Mouse (Mus musculus) gastrocnemius, postnatal 14 days (tissue): ENCODE results near the gene Phlpp1. TPM values are rescaled to one million over a fixed set of nuclear protein-coding genes. Genes with fewer than 3 reads are reported as not detected.
"Not testable (repeated sequence)": the region's sequence is repeated elsewhere in the genome, so short reads cannot be mapped to it uniquely, and the experiment has no call there.

ENCODE experiments used
- DNase-seq: peaks from one replicate; pipeline ENCODE4 v3.0.0; 2021; ENCODE audit warnings: mixed read lengths
- intact Hi-C: fragments of 180-260 bp; cut with DNase I; formaldehyde crosslinking; loops from one replicate; pipeline ENCODE4 v1.15.1; 2025; ENCODE audit warnings: low total_unique reads
- total RNA-seq, 2 experiments: library from RNA; stranded (reverse); gene quantifications; 2 replicates each; pipeline ENCODE4 v1.2.3; 2021

The Phlpp1 gene
- total RNA-seq, 2 experiments from 2014 or later = 7.1 to 8.5 TPM

GRCm38 (mm10) chr1:106278552-106279060 is 107.1 kb downstream of the Phlpp1 start:
- DNase-seq = no peak
- intact Hi-C loops = no loop called here

GRCm38 (mm10) chr1:106279404-106280123 is 108.0 kb downstream of the Phlpp1 start:
- intact Hi-C loops = no loop called here
- no peak for DNase-seq

GRCm38 (mm10) chr1:106280171-106280913 is 108.8 kb downstream of the Phlpp1 start:
- intact Hi-C loops = no loop called here
- no peak for DNase-seq

GRCm38 (mm10) chr1:106286815-106287214 is 115.3 kb downstream of the Phlpp1 start:
- intact Hi-C loops = no loop called here
- DNase-seq = no peak

GRCm38 (mm10) chr1:106289065-106289464 is 117.5 kb downstream of the Phlpp1 start:
- intact Hi-C loops = no loop called here
- DNase-seq = no peak

GRCm38 (mm10) chr1:106289580-106289979 is 118.0 kb downstream of the Phlpp1 start:
- intact Hi-C loops = no loop called here
- DNase-seq = no peak

- intact Hi-C loops = no loop called here
- no peak for DNase-seq
These were observed 138.0 kb downstream of the Phlpp1 start for GRCm38 (mm10) chr1:106309394-106310039.

- intact Hi-C loops = no loop called here
- no peak for DNase-seq
These were observed 138.7 kb downstream of the Phlpp1 start for GRCm38 (mm10) chr1:106310285-106310684.

GRCm38 (mm10) chr1:106311830-106312229 is 140.3 kb downstream of the Phlpp1 start:
- intact Hi-C loops, DNase-seq: not testable (repeated sequence)

GRCm38 (mm10) chr1:106314476-106314875 is 142.9 kb downstream of the Phlpp1 start:
- intact Hi-C loops = no loop called here
- no peak for DNase-seq

GRCm38 (mm10) chr1:106316641-106317304 is 145.2 kb downstream of the Phlpp1 start:
- intact Hi-C loops = no loop called here
- peak; percentile 33 for DNase-seq

GRCm38 (mm10) chr1:106318341-106318740 is 146.8 kb downstream of the Phlpp1 start:
- DNase-seq = no peak
- intact Hi-C loops = no loop called here

GRCm38 (mm10) chr1:106320583-106320982 is 149.0 kb downstream of the Phlpp1 start:
- intact Hi-C loops = no loop called here
- DNase-seq = no peak

GRCm38 (mm10) chr1:106321432-106322126 is 150.0 kb downstream of the Phlpp1 start:
- no peak for DNase-seq
- intact Hi-C loops = no loop called here

GRCm38 (mm10) chr1:106326691-106327090 is 155.1 kb downstream of the Phlpp1 start:
- intact Hi-C loops = no loop called here

GRCm38 (mm10) chr1:106342100-106342499 is 170.5 kb downstream of the Phlpp1 start:
- no peak for DNase-seq
- intact Hi-C loops = no loop called here

More at GRCm38 (mm10) chr1:106326691-106327090, 155.1 kb downstream of the Phlpp1 start:
- no peak for DNase-seq

GRCm38 (mm10) chr1:106345265-106345664 is 173.7 kb downstream of the Phlpp1 start:
- no peak for DNase-seq
- intact Hi-C loops = no loop called here

GRCm38 (mm10) chr1:106346776-106347175 is 175.2 kb downstream of the Phlpp1 start:
- intact Hi-C loops = no loop called here

GRCm38 (mm10) chr1:106349116-106349515 is 177.6 kb downstream of the Phlpp1 start:
- intact Hi-C loops = no loop called here
- no peak for DNase-seq

More at GRCm38 (mm10) chr1:106346776-106347175, 175.2 kb downstream of the Phlpp1 start:
- no peak for DNase-seq
